Mouse (Mus musculus) mammary gland, adult 2 months (tissue): ENCODE data around the gene Rtl8b. TPM values are rescaled to one million over a fixed set of nuclear protein-coding genes. Genes with fewer than 3 reads are reported as not detected.

Experiments used
- polyA plus RNA-seq: library from polyadenylated mRNA; depleted of rRNA; stranded (reverse); fragments of >200 nt; gene quantifications from 2 replicates; pipeline ENCODE4 v1.2.3, GENCODE M21; 2012; ENCODE audit warnings: low replicate concordance; rRNA removed

Gene Rtl8b
- 197 and 210 TPM in 2 replicates for polyA plus RNA-seq

DNA sequence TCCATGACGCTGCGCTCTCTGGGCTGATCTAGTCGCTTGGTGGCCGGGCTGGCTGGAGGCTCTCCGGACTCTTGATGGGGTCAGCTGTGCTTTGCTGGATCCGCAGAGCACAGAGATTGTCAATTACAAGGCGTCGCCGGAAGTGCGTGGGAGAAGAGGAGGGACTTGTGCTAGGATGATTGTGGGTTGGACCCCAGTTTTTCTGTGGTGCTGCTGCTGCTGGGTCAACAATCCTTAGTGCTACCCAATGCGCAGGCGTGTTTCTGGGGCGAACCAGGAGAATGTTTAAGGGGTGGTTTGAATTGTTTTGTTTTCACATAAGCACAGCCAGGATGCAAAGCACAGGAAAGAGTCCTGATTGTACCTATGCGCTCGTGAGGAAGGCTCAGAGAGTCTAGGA lies at the start of gene Rtl8b:
Rtl8b (minus strand) TSS at position 115 of the 400 bp plus-strand sequence.

GRCm38 (mm10) chrX:53642980-53643961 lies 26.9 kb downstream of the Rtl8b start, which contains the start of gene Rtl8a:
Gene Rtl8a (minus strand): TSS chrX:53643682.

Other genes starting within 250 kb of the Rtl8b start
- not detected in 2 replicates for gene Etd, start 235.5 kb downstream of the Rtl8b start, polyA plus RNA-seq
- 26.1 and 28.1 TPM in 2 replicates for gene Rtl8c, start 62.4 kb downstream of the Rtl8b start, polyA plus RNA-seq
- not detected in 2 replicates for gene Gm14597, start 61.4 kb downstream of the Rtl8b start, polyA plus RNA-seq
- 198 and 218 TPM in 2 replicates for gene Rtl8a, start 26.7 kb downstream of the Rtl8b start, polyA plus RNA-seq
- not detected in 2 replicates for gene 4930502E18Rik, start 54.4 kb upstream of the Rtl8b start, polyA plus RNA-seq
- not detected in 2 replicates for gene 1700013H16Rik, start 87.4 kb upstream of the Rtl8b start, polyA plus RNA-seq
- gene Zfp36l3, start 106.0 kb upstream of the Rtl8b start, polyA plus RNA-seq = 0.12 and 0.13 TPM in 2 replicates
- gene Xlr, start 127.3 kb upstream of the Rtl8b start, polyA plus RNA-seq = 0.17 TPM in 1 of 2 replicates, not detected in the other